Mouse (Mus musculus) kidney, embryonic 14.5 days (tissue): ENCODE data around the gene Nabp2. TPM values are rescaled to one million over a fixed set of nuclear protein-coding genes. Genes with fewer than 3 reads are reported as not detected.

Experiments
- ATAC-seq: fragments of 200-750 bp; cut with Nextera tagmentation; 2 replicates; pipeline ENCODE4 v1.8.0; 2017; ENCODE audit warnings: moderate number of reproducible peaks, mild to moderate bottlenecking, moderate TSS enrichment, moderate library complexity; ENCODE audit not compliant: low FRiP score, low TSS enrichment
- H3K27ac ChIP-seq: fragments of 300-500 bp; sonication (generic); 2 replicates; pipeline ENCODE4 v1.5.1; 2014; ENCODE audit warnings: low read depth, mild to moderate bottlenecking, low read length, moderate library complexity, mixed read lengths
- H3K27me3 ChIP-seq: fragments of 300-500 bp; sonication (generic); 2 replicates; pipeline ENCODE4 v1.6.1; 2014; ENCODE audit warnings: mild to moderate bottlenecking, low read length; ENCODE audit not compliant: control insufficient read depth, insufficient read depth
- H3K36me3 ChIP-seq: fragments of 300-500 bp; sonication (generic); 2 replicates; pipeline ENCODE4 v1.6.1; 2014; ENCODE audit warnings: low read length, mixed read lengths; ENCODE audit not compliant: control insufficient read depth, insufficient read depth
- H3K4me1 ChIP-seq: fragments of 300-500 bp; sonication (generic); 2 replicates; pipeline ENCODE4 v1.6.1; 2014; ENCODE audit warnings: low read length, mixed read lengths; ENCODE audit not compliant: control insufficient read depth, insufficient read depth
- H3K4me2 ChIP-seq: fragments of 300-500 bp; sonication (generic); replicated peaks from 2 replicates; pipeline ENCODE4 v1.6.1; 2014; ENCODE audit warnings: low read depth, mild to moderate bottlenecking, low read length
- H3K4me3 ChIP-seq: fragments of 300-500 bp; sonication (generic); 2 replicates; pipeline ENCODE4 v1.5.1; 2014; ENCODE audit warnings: mild to moderate bottlenecking, low read length
- H3K9ac ChIP-seq: fragments of 300-500 bp; sonication (generic); 2 replicates; pipeline ENCODE4 v1.6.1; 2014; ENCODE audit warnings: low read depth, mild to moderate bottlenecking, low read length, moderate library complexity
- H3K9me3 ChIP-seq: fragments of 300-500 bp; sonication (generic); 2 replicates; pipeline ENCODE4 v1.6.1; 2016; ENCODE audit warnings: low read length; ENCODE audit not compliant: control insufficient read depth
- WGBS: fragments of 180-500 bp; shearing (Covaris S2); extraction: QIAGEN DNeasy Blood & Tissue Kit; methylation state at CpG from one replicate; pipeline ENCODE4 v1.1.7; 2014; 5-methylcytosine and 5-hydroxymethylcytosine counted together
- polyA plus RNA-seq: library from polyadenylated mRNA; unstranded; fragments of >200 nt; fragmentation: Nextera tagmentation; extraction: Ambion mirVana; gene quantifications from 2 replicates; pipeline ENCODE4 v1.2.1, GENCODE M21; 2014

The Nabp2 gene
- polyA plus RNA-seq, 1 experiment from 2014 or later = 103 TPM

- H3K27me3 ChIP-seq = no peaks in the 10 kb centered on the region
- H3K9ac ChIP-seq = peak within 1 kb of the TSS; percentile 2; the same call in 1 of the 2 replicates
- no peaks in the 10 kb centered on the region for H3K4me1 ChIP-seq
- peak within 1 kb of the TSS; percentile 23; the same call in 1 of the 2 replicates for H3K4me2 ChIP-seq
- H3K27ac ChIP-seq = peak within 1 kb of the TSS; percentile 7; the same call in 1 of the 2 replicates
- ATAC-seq = no peak; the same call in 1 of the 2 replicates
- no peaks in the 10 kb centered on the region for H3K9me3 ChIP-seq
- peaks cover 7% of the 10 kb centered on the region; the same call in 1 of the 2 replicates for H3K36me3 ChIP-seq
- 31% methylated on average over 2 of the region's 2 CpGs for WGBS
- peak within 1 kb of the TSS; percentile 1; the same call in 1 of the 2 replicates for H3K4me3 ChIP-seq
These were observed 10.2 kb downstream of the Nabp2 start, which contains the start of gene Slc39a5 for GRCm38 (mm10) chr10:128401056-128401455. Gene Slc39a5, minus strand, starts transcription at chr10:128401229.

- peak; percentile 53 for ATAC-seq
- H3K4me1 ChIP-seq = no peaks in the 10 kb centered on the region
- H3K9me3 ChIP-seq = no peaks in the 10 kb centered on the region
- 0 out of 2 replicates have a peak overlapping the region, but pooled peaks have one; percentile 2 for H3K9ac ChIP-seq
- no peak overlapping the region for H3K27ac ChIP-seq
- H3K27me3 ChIP-seq = no peaks in the 10 kb centered on the region
- H3K36me3 ChIP-seq = peaks cover 9% of the 10 kb centered on the region; the same call in 1 of the 2 replicates
- peak overlapping the region; percentile 23; the same call in 1 of the 2 replicates for H3K4me2 ChIP-seq
- no peak overlapping the region for H3K4me3 ChIP-seq
- 21% methylated on average over 5 of the region's 5 CpGs for WGBS
These were observed 11.0 kb downstream of the Nabp2 start for GRCm38 (mm10) chr10:128400338-128400737.

GRCm38 (mm10) chr10:128397466-128397865 lies 13.8 kb downstream of the Nabp2 start:
- ATAC-seq = no peak
- H3K9me3 ChIP-seq = no peaks in the 10 kb centered on the region
- no peak overlapping the region for H3K4me3 ChIP-seq
- H3K9ac ChIP-seq = no peak overlapping the region
- WGBS = 63% methylated on average over 7 of the region's 7 CpGs
- H3K27me3 ChIP-seq = no peaks in the 10 kb centered on the region
- H3K4me2 ChIP-seq = no peak overlapping the region
- no peaks in the 10 kb centered on the region for H3K4me1 ChIP-seq
- H3K36me3 ChIP-seq = peaks cover 34% of the 10 kb centered on the region
- H3K27ac ChIP-seq = no peak overlapping the region

GRCm38 (mm10) chr10:128396716-128397264 lies 14.5 kb downstream of the Nabp2 start:
- no peak for ATAC-seq

DNA sequence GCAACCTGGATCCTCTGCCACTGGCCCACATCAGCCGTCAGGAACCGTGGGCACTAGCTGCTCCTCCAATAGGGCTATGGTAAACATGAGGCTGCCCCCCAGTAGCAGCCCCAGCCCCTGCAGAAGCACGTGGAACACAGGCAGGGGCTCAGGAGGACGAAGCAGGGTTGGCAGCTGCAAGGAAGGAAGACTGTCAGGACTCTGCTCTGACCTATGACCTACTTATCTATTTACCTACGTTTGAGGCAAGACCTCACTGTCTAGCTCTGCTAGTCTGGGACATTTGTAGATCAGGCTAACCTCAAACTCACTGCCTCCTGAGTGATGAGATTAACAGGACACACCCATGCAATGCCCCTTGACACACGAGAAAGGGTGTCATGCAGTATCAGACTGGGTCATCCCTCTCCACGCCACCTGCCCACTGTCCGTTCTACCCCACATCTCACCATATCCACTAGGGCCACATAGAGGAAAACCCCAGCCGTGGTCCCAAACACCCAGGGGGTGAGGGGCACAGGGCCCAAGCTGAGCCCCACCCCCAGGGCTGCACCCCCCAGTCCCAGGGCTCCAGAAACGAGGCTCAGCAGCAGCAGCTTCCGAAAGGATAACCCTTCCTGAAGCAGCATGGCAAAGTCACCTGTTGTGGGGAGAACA lies 15.1 kb downstream of the Nabp2 start:
- Histone ChIP-seq H3K36me3 (peaks cover 48% of the 10 kb centered on the region), H3K27ac (no peak overlapping the region)
- ATAC-seq = no peak

More at GRCm38 (mm10) chr10:128396716-128397264, 14.5 kb downstream of the Nabp2 start:
- Histone ChIP-seq H3K9me3 (no peaks in the 10 kb centered on the region), H3K4me3 (no peak overlapping the region), H3K27me3 (no peaks in the 10 kb centered on the region), H3K27ac (no peak overlapping the region), H3K9ac (no peak overlapping the region), H3K4me1 (no peaks in the 10 kb centered on the region), H3K4me2 (no peak overlapping the region), H3K36me3 (peaks cover 41% of the 10 kb centered on the region)
- WGBS = 74% methylated on average over 10 of the region's 10 CpGs

DNA sequence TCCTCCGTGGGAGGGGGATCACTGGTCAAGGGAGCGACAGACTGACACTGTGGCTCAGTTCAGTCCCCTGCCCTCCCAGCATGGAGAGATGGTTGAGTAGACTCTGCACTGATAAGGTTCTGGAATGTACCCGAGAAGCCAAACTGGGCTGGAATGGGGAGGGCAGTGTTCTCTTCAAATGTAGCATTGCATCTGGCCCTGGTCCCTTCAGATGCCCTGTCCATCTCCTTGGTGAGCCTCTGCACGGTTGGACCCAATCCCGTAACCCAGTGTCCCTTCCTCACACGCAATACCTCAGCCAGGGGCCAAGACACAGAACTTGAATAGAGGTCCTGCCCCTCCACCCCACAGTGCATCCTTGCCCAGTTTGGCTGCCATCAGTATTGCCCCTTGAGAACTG lies 19.4 kb downstream of the Nabp2 start:
- H3K36me3 ChIP-seq = peaks cover 90% of the 10 kb centered on the region
- no peak overlapping the region for H3K9ac ChIP-seq
- H3K9me3 ChIP-seq = no peaks in the 10 kb centered on the region
- H3K27me3 ChIP-seq = no peaks in the 10 kb centered on the region
- no peaks in the 10 kb centered on the region for H3K4me1 ChIP-seq
- H3K27ac ChIP-seq = no peak overlapping the region
- H3K4me3 ChIP-seq = no peak overlapping the region
- 77% methylated on average over 6 of the region's 6 CpGs for WGBS
- no peak for ATAC-seq
- no peak overlapping the region for H3K4me2 ChIP-seq

More for the DNA sequence above, 15.1 kb downstream of the Nabp2 start:
- Histone ChIP-seq H3K4me1 (no peaks in the 10 kb centered on the region), H3K4me3 (no peak overlapping the region), H3K9ac (no peak overlapping the region), H3K4me2 (no peak overlapping the region), H3K27me3 (no peaks in the 10 kb centered on the region), H3K9me3 (no peaks in the 10 kb centered on the region)
- WGBS = 67% methylated on average over 11 of the region's 11 CpGs

DNA sequence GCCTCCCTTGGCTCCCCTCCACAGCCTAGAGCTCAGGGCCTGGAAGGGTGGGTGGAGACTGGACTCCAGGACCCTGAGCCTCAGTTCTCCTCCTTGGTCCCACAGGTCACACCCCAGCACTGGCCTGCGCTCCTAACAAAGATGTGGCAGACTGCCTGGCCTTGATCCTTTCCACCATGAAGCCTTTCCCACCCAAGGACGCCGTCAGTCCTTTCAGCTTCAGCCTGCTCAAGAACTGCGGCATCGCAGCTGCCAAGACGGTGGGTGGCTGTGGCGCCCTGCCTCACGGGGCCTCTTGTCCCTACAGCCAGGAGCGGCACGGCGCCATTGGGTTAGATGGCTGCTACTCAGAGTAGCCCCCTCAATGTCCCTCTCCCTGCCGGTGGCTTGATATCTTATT lies 20.9 kb downstream of the Nabp2 start:
- Histone ChIP-seq H3K27me3 (no peaks in the 10 kb centered on the region), H3K36me3 (peaks cover 97% of the 10 kb centered on the region), H3K4me3 (no peak overlapping the region), H3K4me2 (no peak overlapping the region), H3K4me1 (no peaks in the 10 kb centered on the region), H3K9ac (no peak overlapping the region), H3K9me3 (no peaks in the 10 kb centered on the region), H3K27ac (no peak overlapping the region)
- ATAC-seq = no peak
- 93% methylated on average over 12 of the region's 12 CpGs for WGBS

DNA sequence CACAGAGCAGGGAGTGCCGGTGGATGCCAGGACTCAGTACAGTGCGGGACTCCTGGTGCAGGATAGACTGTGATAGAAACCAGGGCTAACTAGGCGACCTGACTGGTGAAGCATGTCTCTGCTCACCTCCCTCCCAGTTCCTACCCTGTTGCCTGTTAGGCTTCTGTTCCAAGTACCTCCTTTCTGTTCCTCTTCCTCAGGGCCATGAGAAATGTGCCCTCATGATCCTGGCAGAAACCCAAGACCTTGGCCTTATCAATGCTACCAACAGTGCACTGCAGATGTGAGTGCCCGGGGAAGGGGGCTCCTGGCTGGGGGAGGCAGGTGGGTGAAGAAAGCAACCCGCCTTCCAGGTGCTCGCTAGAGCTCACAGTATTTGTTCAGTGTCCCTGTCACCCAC lies 21.7 kb downstream of the Nabp2 start:
- Histone ChIP-seq H3K9ac (no peak overlapping the region), H3K27me3 (no peaks in the 10 kb centered on the region), H3K4me1 (no peaks in the 10 kb centered on the region), H3K27ac (no peak overlapping the region), H3K4me3 (no peak overlapping the region), H3K4me2 (no peak overlapping the region), H3K9me3 (no peaks in the 10 kb centered on the region), H3K36me3 (peaks cover 99% of the 10 kb centered on the region)
- no peak for ATAC-seq
- WGBS = 90% methylated on average over 6 of the region's 6 CpGs

DNA sequence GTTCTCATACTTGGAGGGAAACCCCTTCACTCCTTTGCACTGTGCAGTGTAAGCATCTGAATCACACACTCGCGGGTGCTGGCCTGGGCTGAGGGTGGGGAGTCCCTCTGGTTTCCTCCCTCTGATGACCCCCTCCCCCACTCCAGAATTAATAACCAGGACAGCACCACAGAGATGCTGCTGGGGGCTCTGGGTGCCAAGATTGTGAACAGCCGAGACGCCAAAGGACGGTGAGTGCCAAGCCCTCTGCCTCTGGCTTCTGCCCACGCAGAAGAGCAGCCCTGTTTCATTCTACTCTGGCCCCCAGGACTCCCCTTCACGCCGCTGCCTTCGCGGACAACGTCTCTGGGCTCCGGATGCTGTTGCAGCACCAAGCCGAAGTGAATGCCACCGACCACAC lies 22.4 kb downstream of the Nabp2 start:
- H3K4me3 ChIP-seq = no peak overlapping the region
- ATAC-seq = no peak
- H3K4me2 ChIP-seq = no peak overlapping the region
- no peak overlapping the region for H3K27ac ChIP-seq
- H3K27me3 ChIP-seq = no peaks in the 10 kb centered on the region
- no peak overlapping the region for H3K9ac ChIP-seq
- H3K9me3 ChIP-seq = no peaks in the 10 kb centered on the region
- no peaks in the 10 kb centered on the region for H3K4me1 ChIP-seq
- H3K36me3 ChIP-seq = peaks cover 99% of the 10 kb centered on the region
- WGBS = 89% methylated on average over 14 of the region's 14 CpGs
